Mouse (Mus musculus): ENCODE results near the gene Aig1.
"Not testable (repeated sequence)": the region's sequence is repeated elsewhere in the genome, so short reads cannot be mapped to it uniquely, and the experiment has no call there.

The Aig1 gene

GRCm38 (mm10) chr10:13868371-13869321 lies at the start of gene Aig1:
Gene Aig1 (minus strand): TSS chr10:13868980.
- in situ Hi-C loops (cut with MboI; ENCODE audit: low sequenced_read_pairs) = no loop called here

- in situ Hi-C loops (cut with MboI; ENCODE audit: low sequenced_read_pairs) = no loop called here
These were observed 48.0 kb upstream of the Aig1 start for GRCm38 (mm10) chr10:13916645-13917342.

- in situ Hi-C loops (cut with MboI; ENCODE audit: low sequenced_read_pairs) = no loop called here
These were observed 46.4 kb upstream of the Aig1 start for GRCm38 (mm10) chr10:13915211-13915610.

GRCm38 (mm10) chr10:13913689-13914088 lies 44.9 kb upstream of the Aig1 start:
- in situ Hi-C loops (cut with MboI; ENCODE audit: low sequenced_read_pairs) = no loop called here

- in situ Hi-C loops (cut with MboI; ENCODE audit: low sequenced_read_pairs) = no loop called here
These were observed 37.5 kb upstream of the Aig1 start for GRCm38 (mm10) chr10:13906261-13906741.

- in situ Hi-C loops (cut with MboI; ENCODE audit: low sequenced_read_pairs) = no loop called here
These were observed 36.8 kb upstream of the Aig1 start for GRCm38 (mm10) chr10:13905618-13906017.

GRCm38 (mm10) chr10:13892762-13893161 lies 24.0 kb upstream of the Aig1 start:
- in situ Hi-C loops (cut with MboI; ENCODE audit: low sequenced_read_pairs) = not testable (repeated sequence)

- in situ Hi-C loops (cut with MboI; ENCODE audit: low sequenced_read_pairs) = no loop called here
These were observed 14.4 kb upstream of the Aig1 start for GRCm38 (mm10) chr10:13882975-13883875.

GRCm38 (mm10) chr10:13882490-13882889 lies 13.7 kb upstream of the Aig1 start:
- in situ Hi-C loops (cut with MboI; ENCODE audit: low sequenced_read_pairs) = no loop called here

GRCm38 (mm10) chr10:13878696-13879095 lies 9.9 kb upstream of the Aig1 start:
- in situ Hi-C loops (cut with MboI; ENCODE audit: low sequenced_read_pairs) = no loop called here

- in situ Hi-C loops (cut with MboI; ENCODE audit: low sequenced_read_pairs) = no loop called here
These were observed 6.2 kb upstream of the Aig1 start for GRCm38 (mm10) chr10:13875038-13875420.

- in situ Hi-C loops (cut with MboI; ENCODE audit: low sequenced_read_pairs) = no loop called here
These were observed 5.7 kb upstream of the Aig1 start for GRCm38 (mm10) chr10:13874301-13875037.

GRCm38 (mm10) chr10:13870531-13870930 lies 1.8 kb upstream of the Aig1 start:
- in situ Hi-C loops (cut with MboI; ENCODE audit: low sequenced_read_pairs) = no loop called here

- in situ Hi-C loops (cut with MboI; ENCODE audit: low sequenced_read_pairs) = no loop called here
These were observed 699 bp upstream of the Aig1 start for GRCm38 (mm10) chr10:13869322-13870035.

GRCm38 (mm10) chr10:13866391-13866790 lies 2.4 kb downstream of the Aig1 start:
- in situ Hi-C loops (cut with MboI; ENCODE audit: low sequenced_read_pairs) = no loop called here

GRCm38 (mm10) chr10:13861115-13861909 lies 7.5 kb downstream of the Aig1 start:
- in situ Hi-C loops (cut with MboI; ENCODE audit: low sequenced_read_pairs) = no loop called here

GRCm38 (mm10) chr10:13856438-13856837 lies 12.3 kb downstream of the Aig1 start:
- in situ Hi-C loops (cut with MboI; ENCODE audit: low sequenced_read_pairs) = no loop called here

- in situ Hi-C loops (cut with MboI; ENCODE audit: low sequenced_read_pairs) = no loop called here
These were observed 12.8 kb downstream of the Aig1 start for GRCm38 (mm10) chr10:13855969-13856368.

- in situ Hi-C loops (cut with MboI; ENCODE audit: low sequenced_read_pairs) = no loop called here
These were observed 13.7 kb downstream of the Aig1 start for GRCm38 (mm10) chr10:13855111-13855510.

Measured in CH12F3 (cell line).